Mouse (Mus musculus) myocyte (in vitro differentiated cells): ENCODE measurements around the gene Gpbar1.

Experiments
- CEBPB ChIP-seq: IDR thresholded peaks from 2 replicates; pipeline ENCODE4 v1.6.1; 2011; ENCODE audit warnings: mild to moderate bottlenecking, moderate library complexity; ENCODE audit not compliant: poor library complexity, insufficient read depth, severe bottlenecking
- E2F4 ChIP-seq: IDR thresholded peaks from one replicate; pipeline ENCODE4 v1.6.1; 2011; ENCODE audit warnings: mild to moderate bottlenecking, control low read depth, moderate library complexity; ENCODE audit not compliant: insufficient read depth
- MAX ChIP-seq: IDR thresholded peaks from one replicate; pipeline ENCODE4 v1.6.1; 2011; ENCODE audit warnings: low read depth, mild to moderate bottlenecking, control low read depth
- POLR2A ChIP-seq: IDR thresholded peaks from one replicate; pipeline ENCODE4 v1.6.1; 2011; ENCODE audit warnings: low read depth, mild to moderate bottlenecking, control low read depth, moderate library complexity; ENCODE audit not compliant: insufficient read length
- POLR2AphosphoS2 ChIP-seq: IDR thresholded peaks from one replicate; pipeline ENCODE4 v1.6.1; 2011; ENCODE audit warnings: low read depth, control low read depth; ENCODE audit not compliant: insufficient read length
- SRF ChIP-seq: IDR thresholded peaks from one replicate; pipeline ENCODE4 v1.6.1; 2011; ENCODE audit warnings: low read depth; ENCODE audit not compliant: control insufficient read depth, insufficient read length
- TCF12 ChIP-seq: IDR thresholded peaks from one replicate; pipeline ENCODE4 v1.6.1; 2011; ENCODE audit warnings: mild to moderate bottlenecking, control low read depth; ENCODE audit not compliant: poor library complexity, insufficient read depth, severe bottlenecking

DNA sequence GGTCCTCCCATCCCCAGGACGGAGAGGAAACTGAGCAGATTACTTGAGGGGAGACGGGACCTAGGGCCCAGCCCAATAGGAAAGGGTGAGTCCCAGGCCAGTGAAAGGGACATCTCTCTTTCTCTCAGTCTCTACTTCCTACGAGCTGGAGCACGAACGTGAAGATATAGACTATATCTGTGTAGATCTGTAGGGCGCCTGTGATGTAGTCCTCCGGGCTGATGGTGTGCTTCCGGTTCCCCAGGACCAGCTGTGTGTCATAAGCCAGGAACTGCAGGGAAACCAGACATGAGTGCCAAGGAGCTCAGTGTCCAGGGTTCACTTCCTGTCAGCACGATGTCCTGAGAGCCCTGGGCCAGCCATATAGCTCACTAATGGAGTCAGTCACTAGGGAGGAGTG, 10.9 kb downstream of the Gpbar1 start:
- TF ChIP-seq TCF12 = no peak
- no peak for TF ChIP-seq POLR2AphosphoS2
- no peak for TF ChIP-seq POLR2A
- TF ChIP-seq E2F4 = no peak
- TF ChIP-seq SRF = no peak
- no peak for TF ChIP-seq CEBPB
- TF ChIP-seq MAX = no peak
